Mouse (Mus musculus): ENCODE results near the gene Plcb3.
"Not testable (repeated sequence)": the region's sequence is repeated elsewhere in the genome, so short reads cannot be mapped to it uniquely, and the experiment has no call there.

Gene Plcb3

GRCm38 (mm10) chr19:6991166-6991565, 14.9 kb upstream of the Plcb3 start:
- not testable (repeated sequence) for DNase-seq (ENCODE audit: inconsistent ontology term)

- no peak for DNase-seq (ENCODE audit: inconsistent ontology term)
Observed at GRCm38 (mm10) chr19:6990712-6991111, 14.4 kb upstream of the Plcb3 start.

- DNase-seq (ENCODE audit: inconsistent ontology term): no peak
Observed at GRCm38 (mm10) chr19:6989251-6989650, 13.0 kb upstream of the Plcb3 start.

- DNase-seq (ENCODE audit: inconsistent ontology term): no peak
Observed at GRCm38 (mm10) chr19:6987904-6988285, 11.6 kb upstream of the Plcb3 start.

- DNase-seq (ENCODE audit: inconsistent ontology term): peak; percentile 74
Observed at GRCm38 (mm10) chr19:6987061-6987903, 11.0 kb upstream of the Plcb3 start, which contains the start of gene Vegfb. Vegfb (minus strand) TSS chr19:6987651.

- no peak for DNase-seq (ENCODE audit: inconsistent ontology term)
Observed at GRCm38 (mm10) chr19:6985951-6986708, 9.9 kb upstream of the Plcb3 start.

GRCm38 (mm10) chr19:6985300-6985699, 9.0 kb upstream of the Plcb3 start:
- no peak for DNase-seq (ENCODE audit: inconsistent ontology term)

GRCm38 (mm10) chr19:6983621-6984020, 7.4 kb upstream of the Plcb3 start:
- DNase-seq (ENCODE audit: inconsistent ontology term): peak; percentile 77

GRCm38 (mm10) chr19:6981465-6981864, 5.2 kb upstream of the Plcb3 start:
- no peak for DNase-seq (ENCODE audit: inconsistent ontology term)

- peak; percentile 98 for DNase-seq (ENCODE audit: inconsistent ontology term)
Observed at GRCm38 (mm10) chr19:6980381-6981093, 4.3 kb upstream of the Plcb3 start, which contains the start of gene Fkbp2. Fkbp2 (minus strand) TSS chr19:6980501.

GRCm38 (mm10) chr19:6979486-6980380, 3.5 kb upstream of the Plcb3 start:
- peak; percentile 100 for DNase-seq (ENCODE audit: inconsistent ontology term)

GRCm38 (mm10) chr19:6979001-6979479, 2.8 kb upstream of the Plcb3 start:
- peak; percentile 59 for DNase-seq (ENCODE audit: inconsistent ontology term)

- DNase-seq (ENCODE audit: inconsistent ontology term): no peak
Observed at GRCm38 (mm10) chr19:6978639-6978974, 2.3 kb upstream of the Plcb3 start.

GRCm38 (mm10) chr19:6977759-6978638, 1.7 kb upstream of the Plcb3 start:
- DNase-seq (ENCODE audit: inconsistent ontology term): no peak

GRCm38 (mm10) chr19:6974211-6975205, 1.8 kb downstream of the Plcb3 start, which contains the start of gene Ppp1r14b:
Ppp1r14b (plus strand) TSS chr19:6974968.
- DNase-seq (ENCODE audit: inconsistent ontology term): peak; percentile 96

- DNase-seq (ENCODE audit: inconsistent ontology term): no peak
Observed at GRCm38 (mm10) chr19:6973581-6974190, 2.6 kb downstream of the Plcb3 start.

GRCm38 (mm10) chr19:6972247-6972917, 3.9 kb downstream of the Plcb3 start:
- DNase-seq (ENCODE audit: inconsistent ontology term): no peak

GRCm38 (mm10) chr19:6971644-6972043, 4.6 kb downstream of the Plcb3 start:
- no peak for DNase-seq (ENCODE audit: inconsistent ontology term)

Measured in Muller cell, postnatal 12 days (primary cell).